Mouse (Mus musculus) small intestine, adult 2 months (tissue): ENCODE results near the gene Ptgr1. TPM values are rescaled to one million over a fixed set of nuclear protein-coding genes. Genes with fewer than 3 reads are reported as not detected.

Source experiments
- H3K27ac ChIP-seq: fragments of 200-500 bp; 2 replicates; pipeline ENCODE4 v1.5.1; 2012; ENCODE audit warnings: low read depth, low read length, control low read depth, inconsistent platforms; ENCODE audit not compliant: insufficient read depth
- H3K27me3 ChIP-seq: fragments of 200-500 bp; 2 replicates; pipeline ENCODE4 v1.6.1; 2012; ENCODE audit warnings: mild to moderate bottlenecking, moderate library complexity, low read length, inconsistent platforms; ENCODE audit not compliant: control insufficient read depth, insufficient read depth
- H3K36me3 ChIP-seq: fragments of 200-500 bp; 2 replicates; pipeline ENCODE4 v1.6.1; 2012; ENCODE audit warnings: mild to moderate bottlenecking, low read length, control low read depth, inconsistent platforms; ENCODE audit not compliant: control insufficient read depth, insufficient read depth
- H3K4me1 ChIP-seq: fragments of 200-500 bp; 2 replicates; pipeline ENCODE4 v1.6.1; 2012; ENCODE audit warnings: low read length, inconsistent platforms, mixed read lengths; ENCODE audit not compliant: control insufficient read depth, insufficient read depth, insufficient read length
- H3K4me3 ChIP-seq: fragments of 200-500 bp; 2 replicates; pipeline ENCODE4 v1.5.1; 2012; ENCODE audit warnings: low read depth, mild to moderate bottlenecking, control low read depth, inconsistent platforms, low read length, moderate library complexity
- CTCF ChIP-seq: fragments of 200-500 bp; IDR thresholded peaks from 2 replicates; pipeline ENCODE4 v1.5.1; 2012; ENCODE audit warnings: low read depth, mild to moderate bottlenecking, control low read depth, inconsistent platforms, low read length, moderate library complexity, mixed read lengths; ENCODE audit not compliant: insufficient replicate concordance, insufficient read length; ENCODE audit errors: extremely low read depth
- POLR2A ChIP-seq: fragments of 200-500 bp; IDR thresholded peaks from 2 replicates; pipeline ENCODE4 v1.6.1; 2012; ENCODE audit warnings: low read depth, mild to moderate bottlenecking, control low read depth, inconsistent platforms, low read length, moderate library complexity
- WGBS: fragments of 180-500 bp; shearing (Covaris S2); methylation state at CpG from one replicate; pipeline ENCODE4 v1.1.7; 2018; 5-methylcytosine and 5-hydroxymethylcytosine counted together
- polyA plus RNA-seq: library from polyadenylated mRNA; depleted of rRNA; stranded (reverse); fragments of >200 nt; gene quantifications from 2 replicates; pipeline ENCODE4 v1.2.3, GENCODE M21; 2012

Ptgr1 gene
- polyA plus RNA-seq, 1 experiment, result 11.2 TPM

DNA sequence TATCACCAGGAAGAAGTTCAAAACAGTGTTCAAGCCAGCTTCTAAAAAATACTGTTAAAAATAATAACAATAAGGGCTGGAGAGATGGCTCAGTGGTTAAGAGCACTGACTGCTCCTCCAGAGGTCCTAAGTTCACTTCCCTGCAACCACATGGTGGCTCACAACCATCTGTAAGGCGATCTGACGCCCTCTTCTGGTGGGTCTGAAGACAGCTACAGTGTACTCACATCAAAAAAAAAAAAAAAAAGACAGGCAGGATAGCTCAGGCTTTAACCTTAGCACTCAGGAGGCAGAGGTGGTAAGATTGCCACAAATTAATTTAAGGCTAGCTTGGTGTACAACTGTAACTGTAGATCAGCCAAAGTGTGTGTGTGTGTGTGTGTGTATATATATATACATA lies 13.7 kb upstream of the Ptgr1 start:
- Histone ChIP-seq H3K27ac (no peak overlapping the region), H3K4me3 (no peak overlapping the region), H3K27me3 (no peaks in the 10 kb centered on the region), H3K4me1 (peaks cover 18% of the 10 kb centered on the region), H3K36me3 (no peaks in the 10 kb centered on the region)
- TF ChIP-seq POLR2A (no peak), CTCF (peak; percentile 54; the same call in 1 of the 2 replicates)
- WGBS, result 4% methylated on average over 2 of the region's 2 CpGs

DNA sequence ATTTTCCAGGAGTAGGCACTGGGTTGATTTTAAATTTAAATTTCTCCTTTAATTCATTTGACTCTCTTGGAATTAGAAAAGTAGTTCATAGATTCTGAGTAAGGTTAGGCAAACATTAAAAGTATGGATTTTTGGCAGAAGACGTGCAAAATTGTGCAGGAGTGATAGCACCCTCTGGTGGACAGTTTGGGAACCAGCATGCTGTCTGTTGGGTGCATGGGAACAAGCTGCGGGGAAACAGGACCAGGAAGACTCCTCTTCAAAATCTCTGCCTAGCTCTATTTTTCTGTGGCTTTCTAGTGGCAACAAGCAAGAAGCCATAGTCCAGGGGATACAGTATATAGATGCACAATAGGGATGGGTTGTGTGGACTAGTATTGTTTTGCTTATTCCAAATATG lies 12.8 kb upstream of the Ptgr1 start:
- Histone ChIP-seq H3K27me3 (no peaks in the 10 kb centered on the region), H3K36me3 (no peaks in the 10 kb centered on the region), H3K27ac (no peak overlapping the region), H3K4me3 (no peak overlapping the region), H3K4me1 (peaks cover 20% of the 10 kb centered on the region)
- WGBS, result 1% methylated on average over 2 of the region's 2 CpGs
- TF ChIP-seq POLR2A (no peak), CTCF (peak; percentile 91; the same call in 1 of the 2 replicates)

DNA sequence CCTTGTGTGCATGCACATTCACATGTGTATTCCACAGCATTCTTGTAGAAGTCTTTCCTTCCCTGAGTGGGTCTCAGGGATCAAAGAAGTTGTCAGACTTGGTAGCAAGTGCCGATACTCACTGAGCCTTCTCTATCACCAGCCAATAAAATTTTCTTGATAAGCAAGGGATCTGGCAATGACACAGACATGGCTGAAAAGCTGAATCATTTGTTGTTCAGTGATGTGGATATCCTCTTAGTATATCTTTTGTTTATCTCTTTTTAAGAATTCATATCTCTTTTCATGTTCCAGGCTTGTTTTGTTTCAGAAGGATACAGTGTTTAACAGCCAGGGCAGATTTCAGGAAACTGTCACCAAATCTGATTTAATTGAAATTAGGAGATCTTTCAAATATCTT lies 11.8 kb upstream of the Ptgr1 start:
- H3K36me3 ChIP-seq, result no peaks in the 10 kb centered on the region
- H3K4me1 ChIP-seq, result peaks cover 24% of the 10 kb centered on the region
- 34% methylated on average over 1 of the region's 1 CpGs for WGBS
- no peaks in the 10 kb centered on the region for H3K27me3 ChIP-seq
- peak overlapping the region; percentile 72 for H3K27ac ChIP-seq
- H3K4me3 ChIP-seq, result no peak overlapping the region
- TF ChIP-seq CTCF (no peak), POLR2A (no peak)

DNA sequence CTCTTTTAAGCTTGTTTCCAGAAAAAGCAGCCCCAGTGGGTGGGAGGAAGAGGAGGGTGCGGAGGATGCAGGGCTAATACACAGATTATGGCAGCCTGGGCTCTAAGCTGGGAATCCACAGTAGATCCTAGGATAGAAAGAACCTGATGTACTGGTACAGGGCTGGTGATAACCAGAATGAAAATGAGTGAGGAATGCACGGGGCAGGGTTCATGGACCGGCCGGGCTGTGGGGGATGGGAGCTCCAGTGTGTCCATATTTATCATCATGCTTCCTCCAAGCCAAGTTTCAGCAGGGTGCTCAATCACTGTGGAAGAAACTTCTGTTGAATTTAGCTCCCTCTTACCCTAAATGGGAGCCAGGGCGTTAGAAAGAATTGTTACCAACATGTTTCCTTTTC lies 10.2 kb upstream of the Ptgr1 start:
- no peak overlapping the region for H3K4me3 ChIP-seq
- WGBS, result 37% methylated on average over 5 of the region's 5 CpGs
- peaks cover 36% of the 10 kb centered on the region; the same call in 1 of the 2 replicates for H3K4me1 ChIP-seq
- H3K27me3 ChIP-seq, result no peaks in the 10 kb centered on the region
- H3K27ac ChIP-seq, result peak overlapping the region; percentile 92
- no peaks in the 10 kb centered on the region for H3K36me3 ChIP-seq
- TF ChIP-seq CTCF (no peak), POLR2A (no peak)

DNA sequence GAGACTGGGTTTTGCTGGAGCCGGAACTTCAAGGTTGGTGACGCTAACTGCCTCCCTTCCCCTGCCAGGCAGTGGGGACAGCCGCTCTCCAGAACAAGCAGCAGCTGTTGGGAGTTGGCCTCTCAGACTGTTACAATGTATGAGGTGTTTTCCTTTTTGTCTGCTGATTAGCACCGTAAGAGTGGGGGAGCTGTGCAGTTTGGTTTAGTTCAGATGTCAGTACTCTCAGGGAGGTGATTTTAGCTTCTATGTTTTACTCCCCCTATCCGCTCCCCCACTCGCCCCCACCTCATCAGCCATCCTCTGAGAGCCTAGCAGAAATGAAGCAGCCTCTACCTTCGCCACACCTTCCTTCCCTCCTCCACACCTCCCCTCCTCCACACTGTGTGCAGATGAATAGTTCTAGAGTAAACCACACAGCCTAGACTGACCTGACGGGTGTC lies 8.4 kb upstream of the Ptgr1 start:
- TF ChIP-seq POLR2A, result no peak
- TF ChIP-seq CTCF, result no peak
- Histone ChIP-seq H3K27me3 (no peaks in the 10 kb centered on the region), H3K27ac (peak overlapping the region; percentile 95), H3K4me1 (peaks cover 36% of the 10 kb centered on the region; the same call in 1 of the 2 replicates), H3K36me3 (no peaks in the 10 kb centered on the region), H3K4me3 (peak overlapping the region; percentile 42)
- 34% methylated on average over 8 of the region's 8 CpGs for WGBS

DNA sequence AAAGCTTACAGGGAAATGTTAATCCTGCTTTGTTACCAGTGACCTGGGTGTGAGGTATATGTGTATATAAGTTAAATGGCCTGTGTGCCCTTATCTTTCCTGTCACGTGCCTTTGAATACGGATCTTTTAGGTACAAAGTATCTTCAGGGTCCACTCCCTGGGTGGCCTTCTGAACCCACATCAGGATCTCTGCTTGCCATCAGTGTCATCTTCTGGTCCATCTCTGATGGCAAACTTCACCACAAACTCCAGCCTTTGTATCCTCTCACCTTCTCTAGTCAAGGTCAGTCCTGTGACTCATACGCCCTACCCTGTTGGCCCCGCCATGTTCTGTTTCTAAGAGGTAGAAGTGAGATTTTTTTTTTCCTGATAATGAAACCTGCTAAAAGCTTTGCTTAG lies 7.8 kb upstream of the Ptgr1 start, which contains the start of gene Dnajc25:
Gene Dnajc25, plus strand, starts transcription at position 301 of the 400 bp plus-strand sequence.
- no peak for TF ChIP-seq CTCF
- TF ChIP-seq POLR2A, result no peak
- peak within 1 kb of the TSS; percentile 95 for H3K27ac ChIP-seq

DNA sequence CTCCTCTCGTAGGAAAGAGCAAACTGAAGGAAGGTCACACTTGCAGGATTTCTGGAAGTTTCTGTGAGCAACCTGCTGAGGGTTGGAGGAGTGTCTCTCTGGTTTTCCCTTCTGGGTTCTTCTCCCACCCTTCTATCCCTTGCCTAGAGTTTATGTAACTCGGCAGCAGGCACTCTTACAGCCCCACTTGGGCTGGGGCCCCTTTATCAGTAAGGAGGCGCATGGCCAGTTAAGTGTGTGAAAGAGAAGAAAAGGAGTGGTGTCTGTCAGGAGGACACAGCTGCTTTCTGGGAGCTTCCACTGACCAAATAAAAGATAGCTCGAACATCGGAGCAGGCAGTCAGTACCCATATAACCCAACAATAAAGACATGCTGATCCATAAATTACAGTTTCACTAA lies 5.3 kb upstream of the Ptgr1 start:
- Histone ChIP-seq H3K27ac (no peak overlapping the region; the same call in 1 of the 2 replicates), H3K4me3 (no peak overlapping the region), H3K27me3 (no peaks in the 10 kb centered on the region), H3K36me3 (no peaks in the 10 kb centered on the region), H3K4me1 (peaks cover 34% of the 10 kb centered on the region)
- TF ChIP-seq POLR2A, result no peak
- TF ChIP-seq CTCF, result no peak
- 31% methylated on average over 5 of the region's 5 CpGs for WGBS

More for the DNA sequence above, 7.8 kb upstream of the Ptgr1 start, which contains the start of gene Dnajc25:
- Histone ChIP-seq H3K36me3 (no peaks in the 10 kb centered on the region), H3K4me1 (peaks cover 36% of the 10 kb centered on the region; the same call in 1 of the 2 replicates), H3K4me3 (peak within 1 kb of the TSS; percentile 42), H3K27me3 (no peaks in the 10 kb centered on the region)
- 25% methylated on average over 4 of the region's 4 CpGs for WGBS
